Mouse (Mus musculus) forebrain, embryonic 13.5 days (tissue): ENCODE measurements around the gene Mslnl. TPM values are rescaled to one million over a fixed set of nuclear protein-coding genes. Genes with fewer than 3 reads are reported as not detected.
A peak's percentile ranks its signal among the peaks of the same experiment; 100 is the strongest.

Experiments
- ATAC-seq: fragments of 200-750 bp; cut with Nextera tagmentation; 2 replicates; pipeline ENCODE4 v1.8.0; 2017
- H3K27ac ChIP-seq: fragments of 300-500 bp; sonication (generic); 2 replicates; pipeline ENCODE4 v1.5.1; 2015; ENCODE audit warnings: inconsistent platforms, mild to moderate bottlenecking, moderate library complexity
- H3K27me3 ChIP-seq: fragments of 300-500 bp; sonication (generic); 2 replicates; pipeline ENCODE4 v1.6.1; 2015; ENCODE audit warnings: mild to moderate bottlenecking, inconsistent platforms
- H3K36me3 ChIP-seq: fragments of 300-500 bp; sonication (generic); 2 replicates; pipeline ENCODE4 v1.6.1; 2015; ENCODE audit warnings: mild to moderate bottlenecking, inconsistent platforms; ENCODE audit not compliant: poor library complexity, severe bottlenecking
- H3K4me1 ChIP-seq: fragments of 300-500 bp; sonication (generic); 2 replicates; pipeline ENCODE4 v1.6.1; 2015; ENCODE audit warnings: inconsistent platforms
- H3K4me2 ChIP-seq: fragments of 300-500 bp; sonication (generic); 2 replicates; pipeline ENCODE4 v1.6.1; 2015; ENCODE audit warnings: inconsistent platforms, mild to moderate bottlenecking, moderate library complexity
- H3K4me3 ChIP-seq: fragments of 300-500 bp; sonication (generic); 2 replicates; pipeline ENCODE4 v1.5.1; 2015; ENCODE audit warnings: mild to moderate bottlenecking, inconsistent platforms
- H3K9ac ChIP-seq: fragments of 300-500 bp; sonication (generic); 2 replicates; pipeline ENCODE4 v1.6.1; 2015; ENCODE audit warnings: mild to moderate bottlenecking, inconsistent platforms
- H3K9me3 ChIP-seq: fragments of 300-500 bp; sonication (generic); replicated peaks from 2 replicates; pipeline ENCODE4 v1.6.1; 2016; ENCODE audit warnings: inconsistent platforms
- WGBS: fragments of 180-500 bp; shearing (Covaris S2); methylation state at CpG from one replicate; pipeline ENCODE4 v1.1.7; 2015; 5-methylcytosine and 5-hydroxymethylcytosine counted together
- microRNA-seq: library from miRNA; unstranded; fragments of <30 nt; microRNA quantifications from one replicate; pipeline ENCODE4, GENCODE M21; 2016
- polyA plus RNA-seq: library from polyadenylated mRNA; unstranded; fragments of >200 nt; fragmentation: Nextera tagmentation; extraction: Ambion mirVana; gene quantifications from 2 replicates; pipeline ENCODE4 v1.2.1, GENCODE M21; 2015

The Mslnl gene
- polyA plus RNA-seq, 1 experiment from 2014 or later = not detected

DNA sequence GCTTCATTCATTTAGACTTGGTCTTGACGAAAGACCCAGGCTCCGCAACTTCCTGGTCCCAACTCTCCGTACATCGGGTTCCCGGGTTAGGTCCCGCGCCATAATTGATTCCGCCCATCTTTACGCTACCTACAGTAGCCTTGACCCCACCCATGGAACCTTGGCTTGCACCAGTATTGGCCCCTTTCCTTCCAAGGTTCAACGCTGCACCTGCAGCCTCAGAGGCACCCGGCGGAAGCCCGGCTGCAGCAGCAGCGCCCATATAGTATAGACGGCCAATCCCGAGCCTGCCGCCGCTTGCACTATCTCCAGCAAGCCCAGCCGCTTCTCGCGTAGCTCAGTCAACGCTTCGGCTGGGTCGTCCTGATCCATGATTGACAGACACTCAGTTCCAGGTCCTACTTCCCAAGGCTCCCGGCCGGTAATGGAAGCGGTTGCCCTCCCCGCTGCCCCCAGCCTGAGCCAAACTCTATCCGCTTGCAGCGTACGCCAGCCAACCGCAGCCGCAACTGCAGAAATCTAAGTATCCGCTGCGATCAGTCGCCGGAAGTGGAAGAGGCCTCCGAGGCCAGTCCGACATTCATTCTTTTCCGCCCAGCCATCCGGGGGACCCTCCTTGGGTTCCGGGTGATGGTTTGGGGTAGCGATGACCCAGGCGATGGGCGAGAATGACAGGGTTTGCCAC is 56.1 kb downstream of the Mslnl start:
- under 1% methylated on average over 45 of the region's 45 CpGs for WGBS
- Histone ChIP-seq H3K9me3 (no peaks in the 10 kb centered on the region), H3K4me3 (peak overlapping the region; percentile 64), H3K27ac (peak overlapping the region; percentile 94), H3K27me3 (no peaks in the 10 kb centered on the region), H3K4me1 (peaks cover 63% of the 10 kb centered on the region), H3K4me2 (peak overlapping the region; percentile 94), H3K36me3 (peaks cover 27% of the 10 kb centered on the region), H3K9ac (peak overlapping the region; percentile 77)
- ATAC-seq = peak; percentile 74

DNA sequence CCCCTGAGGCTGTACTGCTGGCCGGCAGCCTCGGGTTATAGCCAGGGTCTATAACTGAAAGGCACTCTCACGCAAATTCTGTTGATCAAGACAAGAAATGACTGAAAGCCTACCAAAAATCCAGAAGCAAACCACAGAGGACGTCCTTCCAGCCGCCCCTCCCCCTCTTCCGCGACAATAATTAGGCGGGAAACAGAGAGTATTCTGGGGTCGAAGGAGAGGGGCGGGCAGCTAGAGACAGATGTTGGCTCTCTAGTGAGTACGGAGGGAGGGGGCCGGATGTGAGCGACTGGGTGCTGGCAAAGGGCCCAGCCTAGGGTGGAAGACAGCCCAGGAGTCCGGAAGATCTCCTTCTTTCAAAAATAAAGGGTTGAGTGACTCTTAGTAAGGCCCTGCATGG is 56.8 kb downstream of the Mslnl start, which contains the start of gene Fam173a:
Fam173a (minus strand) TSS at position 287 of the 400 bp plus-strand sequence.
- H3K4me1 ChIP-seq = peaks cover 69% of the 10 kb centered on the region
- H3K9ac ChIP-seq = peak within 1 kb of the TSS; percentile 77
- H3K27me3 ChIP-seq = no peaks in the 10 kb centered on the region
- peak within 1 kb of the TSS; percentile 94 for H3K27ac ChIP-seq
- WGBS = 1% methylated on average over 13 of the region's 14 CpGs
- H3K36me3 ChIP-seq = peaks cover 25% of the 10 kb centered on the region
- H3K4me3 ChIP-seq = peak within 1 kb of the TSS; percentile 74
- no peaks in the 10 kb centered on the region for H3K9me3 ChIP-seq
- H3K4me2 ChIP-seq = peak within 1 kb of the TSS; percentile 94
- ATAC-seq = peak; percentile 50

DNA sequence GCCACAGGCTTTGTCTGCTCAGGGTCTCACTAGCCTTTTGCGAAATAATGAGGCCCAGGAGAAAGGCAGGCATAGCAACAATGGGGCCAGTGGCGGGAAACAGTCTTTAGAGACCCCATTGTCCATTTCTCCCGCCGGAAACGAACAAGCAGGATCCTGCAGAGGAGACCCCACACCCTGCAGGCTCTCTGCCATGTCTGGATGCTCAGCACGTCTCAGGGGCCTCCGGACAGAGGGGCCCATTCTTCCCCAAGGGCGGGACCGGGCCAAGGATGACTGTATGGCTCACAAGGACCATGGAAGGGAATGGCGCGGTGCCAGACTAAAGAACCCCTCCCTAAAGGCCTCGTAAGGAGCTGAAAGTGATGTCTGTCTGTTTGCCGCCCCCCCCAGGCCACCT is 58.4 kb downstream of the Mslnl start:
- peak overlapping the region; percentile 94 for H3K4me2 ChIP-seq
- WGBS = 7% methylated on average over 13 of the region's 13 CpGs
- H3K4me3 ChIP-seq = peak overlapping the region; percentile 74; the same call in 1 of the 2 replicates
- H3K9me3 ChIP-seq = no peaks in the 10 kb centered on the region
- peak overlapping the region; percentile 94 for H3K27ac ChIP-seq
- peak overlapping the region; percentile 75 for H3K9ac ChIP-seq
- no peak for ATAC-seq
- peaks cover 12% of the 10 kb centered on the region for H3K36me3 ChIP-seq
- no peaks in the 10 kb centered on the region for H3K27me3 ChIP-seq
- H3K4me1 ChIP-seq = peaks cover 70% of the 10 kb centered on the region

DNA sequence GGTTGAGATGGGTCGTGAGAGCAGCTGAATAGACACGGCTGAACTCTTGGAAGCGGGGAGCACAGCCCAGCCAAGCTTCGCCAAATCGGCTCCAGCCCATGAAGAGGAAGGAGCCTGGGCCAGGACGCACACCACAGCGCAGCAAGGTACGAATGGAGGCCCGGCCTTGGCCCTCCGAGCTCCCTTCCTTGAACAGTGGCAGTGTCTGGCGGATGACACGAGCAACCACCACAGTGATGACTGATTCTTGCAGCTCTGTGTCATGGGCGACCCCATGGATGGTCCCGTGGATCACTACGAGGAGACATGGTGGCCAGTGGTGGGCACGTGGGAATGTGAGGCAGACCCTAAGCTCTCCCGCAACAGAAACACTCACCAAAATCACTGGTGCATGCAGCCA is 59.2 kb downstream of the Mslnl start:
- Histone ChIP-seq H3K4me3 (peak overlapping the region; percentile 74), H3K9ac (peak overlapping the region; percentile 75), H3K36me3 (0 out of 2 replicates have a peak, but pooled peaks cover 5% of the 10 kb centered on the region), H3K9me3 (no peaks in the 10 kb centered on the region), H3K4me1 (peaks cover 70% of the 10 kb centered on the region), H3K27me3 (no peaks in the 10 kb centered on the region), H3K27ac (peak overlapping the region; percentile 94), H3K4me2 (peak overlapping the region; percentile 94)
- 50% methylated on average over 17 of the region's 17 CpGs for WGBS
- no peak for ATAC-seq

DNA sequence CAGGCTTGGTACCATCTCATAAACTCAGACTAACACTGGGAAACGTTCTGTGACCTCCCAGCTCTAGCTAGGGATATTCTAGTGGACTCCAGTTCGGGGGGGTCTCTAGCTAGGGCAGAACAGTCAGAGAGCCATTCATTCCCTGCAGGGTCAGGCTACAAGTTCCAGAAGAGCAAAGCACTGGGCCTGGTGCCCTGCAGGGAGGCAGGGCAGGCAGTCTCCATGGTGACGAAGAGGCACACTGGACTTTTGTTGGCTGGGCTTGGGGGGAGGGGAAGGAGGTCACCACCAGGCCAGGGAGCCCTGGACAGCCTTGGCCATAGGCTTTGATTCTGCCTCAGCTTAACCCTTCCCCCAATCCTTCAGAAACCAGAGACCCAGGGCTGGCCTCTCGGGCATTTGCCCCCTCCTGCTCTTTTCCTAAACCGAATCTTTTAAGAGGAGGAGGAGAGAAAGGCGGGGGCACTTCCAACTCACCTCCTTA is 59.8 kb downstream of the Mslnl start, which contains the start of gene AC134908.4:
AC134908.4 (minus strand) TSS at position 51 of the 484 bp plus-strand sequence.
- Histone ChIP-seq H3K9ac (peak within 1 kb of the TSS; percentile 75), H3K27me3 (no peaks in the 10 kb centered on the region), H3K4me2 (peak within 1 kb of the TSS; percentile 94), H3K4me3 (peak within 1 kb of the TSS; percentile 74), H3K4me1 (peaks cover 67% of the 10 kb centered on the region), H3K36me3 (0 out of 2 replicates have a peak, but pooled peaks cover under 1% of the 10 kb centered on the region), H3K9me3 (no peaks in the 10 kb centered on the region), H3K27ac (peak within 1 kb of the TSS; percentile 94)
- WGBS = 5% methylated on average over 6 of the region's 6 CpGs
- ATAC-seq = no peak

DNA sequence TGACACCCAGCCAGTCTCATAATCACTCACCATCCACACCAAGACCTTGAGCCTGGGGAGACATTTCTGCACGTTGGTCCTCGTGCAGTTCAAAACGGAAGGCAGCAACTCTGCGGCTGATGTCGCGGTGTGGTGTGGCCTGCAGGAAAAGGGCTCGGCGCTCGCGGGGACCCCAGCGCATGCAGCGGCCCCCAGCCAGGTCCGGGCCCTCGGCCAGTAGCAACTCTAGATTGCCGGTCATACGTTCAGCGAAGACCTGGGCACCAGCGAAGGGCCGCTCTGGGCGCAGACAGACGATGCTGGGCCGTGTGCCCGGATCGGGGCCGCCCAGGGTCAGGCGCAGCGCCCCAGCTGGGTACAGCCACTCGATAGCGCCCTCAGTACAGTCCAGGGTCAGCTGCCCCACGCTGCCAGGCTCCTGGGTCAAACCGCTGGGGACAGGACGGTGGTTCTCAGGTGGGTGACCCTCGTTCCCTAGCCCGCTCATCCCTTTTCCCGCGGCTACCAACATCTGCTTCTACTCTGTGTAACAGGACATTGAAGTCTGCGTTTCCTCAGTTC is 60.4 kb downstream of the Mslnl start:
- H3K27me3 ChIP-seq = no peaks in the 10 kb centered on the region
- H3K9me3 ChIP-seq = no peaks in the 10 kb centered on the region
- peak overlapping the region; percentile 94 for H3K4me2 ChIP-seq
- H3K27ac ChIP-seq = peak overlapping the region; percentile 68
- WGBS = 1% methylated on average over 37 of the region's 37 CpGs
- H3K36me3 ChIP-seq = no peaks in the 10 kb centered on the region
- peaks cover 61% of the 10 kb centered on the region for H3K4me1 ChIP-seq
- H3K9ac ChIP-seq = peak overlapping the region; percentile 75
- no peak for ATAC-seq
- H3K4me3 ChIP-seq = peak overlapping the region; percentile 74

DNA sequence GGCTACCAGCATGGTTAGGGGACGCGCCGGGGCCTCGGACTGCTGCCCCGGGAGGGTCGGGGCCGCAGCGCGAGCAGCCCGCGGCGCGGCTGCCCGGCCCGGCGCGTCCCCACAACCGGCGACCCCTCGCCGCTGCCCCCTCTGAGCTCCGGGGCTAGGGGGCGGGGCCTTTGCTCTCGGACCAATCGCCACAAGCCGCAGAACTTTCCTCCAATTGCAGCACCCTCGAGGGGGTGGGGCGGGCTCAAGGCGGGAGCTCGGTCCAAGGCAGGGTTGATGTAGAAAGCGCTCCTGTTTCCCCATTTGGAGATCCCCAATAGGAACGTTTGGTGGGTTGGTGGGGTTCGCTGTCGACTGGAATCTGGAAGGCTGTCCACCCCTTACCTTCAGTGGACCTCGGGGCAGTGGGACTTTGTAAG is 61.1 kb downstream of the Mslnl start, which contains the start of gene Metrn:
Metrn (minus strand) TSS at position 186 of the 419 bp plus-strand sequence.
- WGBS = 1% methylated on average over 32 of the region's 35 CpGs
- no peaks in the 10 kb centered on the region for H3K27me3 ChIP-seq
- H3K4me2 ChIP-seq = peak within 1 kb of the TSS; percentile 94
- H3K27ac ChIP-seq = peak within 1 kb of the TSS; percentile 68
- peak; percentile 67 for ATAC-seq
- peak within 1 kb of the TSS; percentile 74 for H3K4me3 ChIP-seq
- H3K36me3 ChIP-seq = no peaks in the 10 kb centered on the region
- H3K4me1 ChIP-seq = peaks cover 55% of the 10 kb centered on the region
- H3K9ac ChIP-seq = peak within 1 kb of the TSS; percentile 75
- H3K9me3 ChIP-seq = no peaks in the 10 kb centered on the region

Small RNA genes lying within 50 kb of the gene (microRNA-seq; reads per million reads assigned to microRNA genes)
- gene Gm25083 (not detected), gene Mir6966 (not detected)

Other genes starting within 250 kb of the Mslnl start
- 0.10 and 0.11 TPM in 2 replicates for gene Sstr5, start 238.8 kb upstream of the Mslnl start, polyA plus RNA-seq
- gene Sox8, start 165.4 kb upstream of the Mslnl start, polyA plus RNA-seq = 15.3 and 17.5 TPM in 2 replicates
- gene Lmf1, start 157.0 kb upstream of the Mslnl start, polyA plus RNA-seq = 19.7 and 20.9 TPM in 2 replicates
- 0.61 TPM in 1 of 2 replicates, not detected in the other for gene Gng13, start 18.9 kb upstream of the Mslnl start, polyA plus RNA-seq
- gene Chtf18, start 8.6 kb upstream of the Mslnl start, polyA plus RNA-seq = 24.6 and 30.1 TPM in 2 replicates
- gene Rpusd1, start 8.4 kb upstream of the Mslnl start, polyA plus RNA-seq = 22.3 and 24.7 TPM in 2 replicates
- gene Msln, start 18.3 kb downstream of the Mslnl start, polyA plus RNA-seq = 0.18 TPM in 1 of 2 replicates, not detected in the other
- 26.4 and 27.3 TPM in 2 replicates for gene Narfl, start 37.7 kb downstream of the Mslnl start, polyA plus RNA-seq
- 108 and 127 TPM in 2 replicates for gene Haghl, start 49.6 kb downstream of the Mslnl start, polyA plus RNA-seq
- gene Ccdc78, start 50.5 kb downstream of the Mslnl start, polyA plus RNA-seq = 0.21 and 0.23 TPM in 2 replicates
- gene Fam173a, start 56.9 kb downstream of the Mslnl start, polyA plus RNA-seq = 75.5 and 84.8 TPM in 2 replicates
- gene AC134908.4, start 59.6 kb downstream of the Mslnl start, polyA plus RNA-seq = 1.8 TPM in 1 of 2 replicates, not detected in the other
- 43.7 and 53.7 TPM in 2 replicates for gene Metrn, start 61.1 kb downstream of the Mslnl start, polyA plus RNA-seq
- 22.7 and 25.2 TPM in 2 replicates for gene Fbxl16, start 73.0 kb downstream of the Mslnl start, polyA plus RNA-seq
- 27.7 and 30.0 TPM in 2 replicates for gene Wdr24, start 87.6 kb downstream of the Mslnl start, polyA plus RNA-seq
- 64.6 and 69.8 TPM in 2 replicates for gene Jmjd8, start 92.8 kb downstream of the Mslnl start, polyA plus RNA-seq
- gene Stub1, start 97.4 kb downstream of the Mslnl start, polyA plus RNA-seq = 303 and 330 TPM in 2 replicates
- gene Rhbdl1, start 101.3 kb downstream of the Mslnl start, polyA plus RNA-seq = 9.7 and 11.2 TPM in 2 replicates
- 5.9 and 7.1 TPM in 2 replicates for gene Gm20683, start 105.7 kb downstream of the Mslnl start, polyA plus RNA-seq
- gene Rhot2, start 108.8 kb downstream of the Mslnl start, polyA plus RNA-seq = 16.2 and 17.6 TPM in 2 replicates
- gene Wdr90, start 125.5 kb downstream of the Mslnl start, polyA plus RNA-seq = 24.9 and 28.5 TPM in 2 replicates
- gene Mcrip2, start 132.7 kb downstream of the Mslnl start, polyA plus RNA-seq = 12.9 and 13.6 TPM in 2 replicates
- 62.5 and 67.1 TPM in 2 replicates for gene Mettl26, start 139.0 kb downstream of the Mslnl start, polyA plus RNA-seq
- gene Wfikkn1, start 144.8 kb downstream of the Mslnl start, polyA plus RNA-seq = 0.76 and 0.77 TPM in 2 replicates
- 39.5 and 45.9 TPM in 2 replicates for gene Rab40c, start 183.7 kb downstream of the Mslnl start, polyA plus RNA-seq
- 45.0 and 54.5 TPM in 2 replicates for gene Pigq, start 208.9 kb downstream of the Mslnl start, polyA plus RNA-seq
- gene Nhlrc4, start 208.9 kb downstream of the Mslnl start, polyA plus RNA-seq = not detected in 2 replicates
- gene A930017K11Rik, start 216.5 kb downstream of the Mslnl start, polyA plus RNA-seq = not detected in 2 replicates
- gene Capn15, start 249.8 kb downstream of the Mslnl start, polyA plus RNA-seq = 16.6 and 17.1 TPM in 2 replicates